Mouse (Mus musculus): ENCODE measurements around the gene Pitpnc1.

- TF ChIP-seq POLR2A (IDR thresholded peaks at IDR 0.05; ENCODE audit: low read depth, low read length) (no peak), CTCF (conservative IDR thresholded peaks at IDR 0.05; ENCODE audit: insufficient read depth, insufficient read length, low read depth, low read length) (no peak)
Observed at GRCm38 (mm10) chr11:107454546-107455462, 15.7 kb downstream of the Pitpnc1 start.
